Mouse (Mus musculus): ENCODE results near the gene L3mbtl2.

DNA sequence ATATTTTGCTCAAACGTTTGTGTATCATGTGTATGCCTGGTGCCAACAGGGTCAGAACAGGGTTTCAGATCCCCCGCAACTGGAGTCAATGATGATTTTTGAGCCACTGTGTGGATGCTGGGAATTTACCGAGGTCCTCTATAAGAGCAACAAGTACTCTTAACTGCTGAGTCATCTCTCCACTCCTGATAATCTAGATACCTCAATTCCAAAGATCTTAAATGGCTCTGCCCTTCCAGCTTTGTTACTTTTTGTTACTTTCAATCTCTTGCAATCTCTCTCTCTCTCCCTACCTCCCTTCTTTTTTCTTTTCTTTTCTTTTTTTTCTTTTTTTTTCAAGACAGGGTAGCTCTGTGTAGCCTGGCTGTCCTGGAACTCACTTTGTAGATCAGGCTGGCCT, 71.4 kb downstream of the L3mbtl2 start:
- TF ChIP-seq CTCF (IDR thresholded peaks at IDR 0.05 in 2 of 3, conservative IDR thresholded peaks at IDR 0.05 in 1 of 3; ENCODE audit: control insufficient read depth in 1 of 3, insufficient read depth in 1 of 3, low read depth in 2 of 3, low read length in 3 of 3, poor library complexity in 1 of 3, severe bottlenecking in 1 of 3) (no peak), RCOR1 (IDR thresholded peaks at IDR 0.05; ENCODE audit: low read depth, low read length) (no peak), ZMIZ1 (IDR thresholded peaks at IDR 0.05; ENCODE audit: low read depth, low read length) (no peak), ZNF384 (IDR thresholded peaks at IDR 0.05; ENCODE audit: low read depth, low read length) (no peak), EP300 (IDR thresholded peaks at IDR 0.05; ENCODE audit: low read depth in 1 of 2, low read length in 2 of 2) (no peak), RAD21 (IDR thresholded peaks at IDR 0.05; ENCODE audit: low read depth, low read length) (no peak), ETS1 (IDR thresholded peaks at IDR 0.05; ENCODE audit: low read depth, low read length) (no peak), POLR2A (IDR thresholded peaks at IDR 0.05; ENCODE audit: control insufficient read depth in 1 of 2, insufficient read depth in 1 of 2, low read depth in 1 of 2, low read length in 2 of 2, poor library complexity in 1 of 2) (no peak)
